Mouse (Mus musculus): Measurements from ENCODE around the gene Grid2. TPM values are rescaled to one million over a fixed set of nuclear protein-coding genes. Genes with fewer than 3 reads are reported as not detected.

The Grid2 gene
- polyA plus RNA-seq, 1 experiment from 2014 or later = 0.90 TPM

DNA sequence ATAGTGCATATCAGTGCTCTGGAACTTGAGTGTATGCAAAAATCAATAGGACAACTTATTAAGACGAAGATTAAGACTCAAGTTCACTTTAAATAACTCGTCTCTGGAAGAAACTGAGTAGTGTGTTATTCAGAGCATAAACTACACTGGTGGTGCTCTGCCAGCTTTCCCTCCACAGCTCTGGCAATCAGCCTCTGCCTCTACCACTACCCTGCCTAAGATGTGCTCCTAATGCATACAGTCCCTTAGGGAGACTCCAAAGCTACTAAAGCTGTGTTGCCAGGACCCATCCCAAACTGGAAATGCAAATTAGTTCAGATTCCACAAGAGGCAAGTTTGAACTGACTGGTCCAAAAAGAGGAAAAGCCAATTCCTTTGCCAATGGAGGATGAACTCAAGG, 1224.9 kb downstream of the Grid2 start:
- ATAC-seq (replicated peaks; ENCODE audit: low FRiP score) = no peak
- H3K4me1 ChIP-seq (replicated peaks; ENCODE audit: control insufficient read depth, insufficient read depth, low read length) = no peaks in the 10 kb centered on the region
- no peaks in the 10 kb centered on the region for H3K27me3 ChIP-seq (ENCODE audit: control insufficient read depth, insufficient read depth, low read length)
- no peaks in the 10 kb centered on the region for H3K9me3 ChIP-seq (ENCODE audit: control insufficient read depth, low read length)
- no peak overlapping the region for H3K9ac ChIP-seq (ENCODE audit: low read length)
- no peak overlapping the region for H3K4me3 ChIP-seq (ENCODE audit: low read depth, low read length)
- no peak overlapping the region for H3K27ac ChIP-seq (ENCODE audit: low read depth, low read length)
- no peak overlapping the region for H3K4me2 ChIP-seq (ENCODE audit: low read depth, low read length, severe bottlenecking)
- H3K36me3 ChIP-seq (ENCODE audit: control insufficient read depth, insufficient read depth, low read length) = no peaks in the 10 kb centered on the region
- WGBS = 77% methylated on average over 2 of the region's 2 CpGs
- DNase-seq (ENCODE audit: low spot score) = no peak

DNA sequence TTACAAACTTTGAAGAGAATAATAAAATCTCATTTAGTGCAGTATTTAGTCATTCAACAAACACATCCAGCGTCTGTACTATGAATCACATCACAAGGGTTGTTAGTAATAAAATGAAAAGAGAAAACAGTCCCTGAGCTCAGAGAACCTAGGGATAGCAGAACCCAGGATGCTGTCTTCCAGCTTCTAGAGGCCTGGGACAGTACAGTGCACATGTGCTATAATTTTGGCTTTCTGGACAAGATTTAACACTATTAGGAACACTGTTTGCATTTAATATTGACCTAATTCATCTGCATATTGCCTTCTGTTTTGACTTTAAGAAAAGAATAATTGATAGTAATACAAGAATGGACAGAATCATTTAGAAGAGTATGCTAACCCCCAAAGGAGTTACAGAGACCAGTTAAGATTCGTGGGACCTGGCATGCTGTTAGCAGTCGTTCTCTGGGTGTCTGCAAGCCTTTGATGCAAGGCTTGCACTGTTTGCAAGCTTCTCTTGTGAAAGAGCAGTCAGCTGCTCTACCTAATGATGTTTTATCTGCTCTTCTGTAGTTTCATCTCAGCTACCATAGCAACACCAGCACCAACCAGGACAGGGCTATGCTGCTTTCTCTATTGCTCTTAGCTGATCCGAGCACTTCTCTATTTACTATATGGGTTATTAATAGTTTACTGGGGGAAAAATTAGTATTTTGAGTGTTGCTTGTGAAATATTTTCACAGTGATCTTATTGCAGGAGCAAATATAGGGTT, 1234.8 kb downstream of the Grid2 start:
- ATAC-seq (replicated peaks; ENCODE audit: low FRiP score) (no peak), DNase-seq (ENCODE audit: low spot score) (no peak)
- H3K4me2 ChIP-seq (ENCODE audit: low read depth, low read length, severe bottlenecking) = no peak overlapping the region
- H3K4me1 ChIP-seq (replicated peaks; ENCODE audit: control insufficient read depth, insufficient read depth, low read length) = no peaks in the 10 kb centered on the region
- no peaks in the 10 kb centered on the region for H3K27me3 ChIP-seq (ENCODE audit: control insufficient read depth, insufficient read depth, low read length)
- no peak overlapping the region for H3K4me3 ChIP-seq (ENCODE audit: low read depth, low read length)
- 72% methylated on average over 4 of the region's 4 CpGs for WGBS
- no peak overlapping the region for H3K27ac ChIP-seq (ENCODE audit: low read depth, low read length)
- no peaks in the 10 kb centered on the region for H3K36me3 ChIP-seq (ENCODE audit: control insufficient read depth, insufficient read depth, low read length)
- H3K9me3 ChIP-seq (ENCODE audit: control insufficient read depth, low read length) = no peaks in the 10 kb centered on the region
- H3K9ac ChIP-seq (ENCODE audit: low read length) = no peak overlapping the region

DNA sequence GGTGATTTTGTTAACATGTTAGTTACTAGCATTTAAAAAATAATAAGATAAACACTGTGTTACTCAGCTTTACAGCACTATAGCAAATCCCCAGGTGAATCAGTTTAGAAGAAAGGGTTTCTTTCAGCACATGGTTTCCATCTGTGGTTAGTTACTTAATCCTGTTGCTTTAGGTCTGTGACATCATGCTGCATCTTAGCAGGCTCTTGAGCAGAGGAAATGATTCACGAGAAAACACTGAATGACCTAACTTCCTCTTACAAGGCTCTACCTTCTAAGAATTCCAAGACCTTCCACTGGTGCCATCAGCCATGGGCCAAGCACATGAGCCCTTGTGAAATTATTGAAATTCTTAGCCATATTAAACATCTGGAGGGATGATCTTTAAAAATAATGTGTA, 1248.7 kb downstream of the Grid2 start:
- H3K4me3 ChIP-seq (ENCODE audit: low read depth, low read length) = no peak overlapping the region
- no peaks in the 10 kb centered on the region for H3K9me3 ChIP-seq (ENCODE audit: control insufficient read depth, low read length)
- no peak overlapping the region for H3K4me2 ChIP-seq (ENCODE audit: low read depth, low read length, severe bottlenecking)
- WGBS = 76% methylated on average over 1 of the region's 1 CpGs
- DNase-seq (ENCODE audit: low spot score) (no peak), ATAC-seq (replicated peaks; ENCODE audit: low FRiP score) (no peak)
- no peaks in the 10 kb centered on the region for H3K36me3 ChIP-seq (ENCODE audit: control insufficient read depth, insufficient read depth, low read length)
- H3K4me1 ChIP-seq (replicated peaks; ENCODE audit: control insufficient read depth, insufficient read depth, low read length) = no peaks in the 10 kb centered on the region
- no peaks in the 10 kb centered on the region for H3K27me3 ChIP-seq (ENCODE audit: control insufficient read depth, insufficient read depth, low read length)
- no peak overlapping the region for H3K9ac ChIP-seq (ENCODE audit: low read length)
- H3K27ac ChIP-seq (ENCODE audit: low read depth, low read length) = no peak overlapping the region

DNA sequence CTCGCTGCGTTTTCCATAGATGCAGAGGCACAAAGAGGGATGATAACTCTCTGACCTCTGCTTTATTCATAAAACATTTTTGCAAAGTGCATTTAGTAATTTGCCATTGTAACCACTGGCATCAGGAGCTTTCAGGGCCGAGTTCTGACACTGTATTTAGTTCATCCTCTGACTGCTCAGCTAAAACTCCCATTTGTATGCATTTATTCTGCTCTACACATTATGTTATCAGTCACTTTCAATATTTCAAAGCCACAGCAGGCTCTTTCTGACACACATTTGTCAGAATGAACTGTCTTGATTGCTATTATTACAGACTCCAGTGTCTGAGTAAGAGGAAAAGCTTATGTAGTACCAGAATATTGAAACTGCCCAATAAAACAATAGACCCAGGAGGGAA, 1286.5 kb downstream of the Grid2 start:
- Histone ChIP-seq H3K4me2 (ENCODE audit: low read depth, low read length, severe bottlenecking) (no peak overlapping the region), H3K9ac (ENCODE audit: low read length) (no peak overlapping the region), H3K4me1 (replicated peaks; ENCODE audit: control insufficient read depth, insufficient read depth, low read length) (no peaks in the 10 kb centered on the region), H3K27ac (ENCODE audit: low read depth, low read length) (no peak overlapping the region), H3K4me3 (ENCODE audit: low read depth, low read length) (no peak overlapping the region), H3K27me3 (ENCODE audit: control insufficient read depth, insufficient read depth, low read length) (no peaks in the 10 kb centered on the region), H3K9me3 (ENCODE audit: control insufficient read depth, low read length) (no peaks in the 10 kb centered on the region), H3K36me3 (ENCODE audit: control insufficient read depth, insufficient read depth, low read length) (no peaks in the 10 kb centered on the region)
- WGBS = 74% methylated on average over 3 of the region's 3 CpGs
- ATAC-seq (replicated peaks; ENCODE audit: low FRiP score) = no peak
- DNase-seq (ENCODE audit: low spot score) = no peak

DNA sequence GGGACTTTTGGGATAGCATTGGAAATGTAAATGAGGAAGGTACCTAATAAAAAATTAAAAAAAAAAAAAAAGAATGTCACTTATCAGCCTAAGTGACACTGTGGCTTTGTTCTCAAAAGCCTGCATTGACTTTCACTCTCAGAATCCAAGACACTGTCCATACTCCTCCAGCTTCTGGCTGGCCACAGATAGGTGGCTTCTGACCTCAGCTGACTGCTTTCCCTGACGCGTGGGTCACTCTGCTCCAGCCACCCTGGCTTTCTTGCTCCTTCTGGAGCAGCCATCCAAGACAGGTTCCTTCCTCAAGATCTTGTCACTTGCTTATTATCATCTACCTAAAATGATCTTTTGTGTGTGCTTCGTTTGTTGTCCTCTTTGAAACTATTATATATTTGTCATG, 1298.0 kb downstream of the Grid2 start:
- H3K36me3 ChIP-seq (ENCODE audit: control insufficient read depth, insufficient read depth, low read length) = no peaks in the 10 kb centered on the region
- DNase-seq (ENCODE audit: low spot score) (no peak), ATAC-seq (replicated peaks; ENCODE audit: low FRiP score) (no peak)
- 83% methylated on average over 3 of the region's 3 CpGs for WGBS
- H3K9ac ChIP-seq (ENCODE audit: low read length) = no peak overlapping the region
- H3K4me1 ChIP-seq (replicated peaks; ENCODE audit: control insufficient read depth, insufficient read depth, low read length) = no peaks in the 10 kb centered on the region
- H3K27me3 ChIP-seq (ENCODE audit: control insufficient read depth, insufficient read depth, low read length) = no peaks in the 10 kb centered on the region
- H3K4me2 ChIP-seq (ENCODE audit: low read depth, low read length, severe bottlenecking) = no peak overlapping the region
- no peaks in the 10 kb centered on the region for H3K9me3 ChIP-seq (ENCODE audit: control insufficient read depth, low read length)
- H3K27ac ChIP-seq (ENCODE audit: low read depth, low read length) = no peak overlapping the region
- no peak overlapping the region for H3K4me3 ChIP-seq (ENCODE audit: low read depth, low read length)

DNA sequence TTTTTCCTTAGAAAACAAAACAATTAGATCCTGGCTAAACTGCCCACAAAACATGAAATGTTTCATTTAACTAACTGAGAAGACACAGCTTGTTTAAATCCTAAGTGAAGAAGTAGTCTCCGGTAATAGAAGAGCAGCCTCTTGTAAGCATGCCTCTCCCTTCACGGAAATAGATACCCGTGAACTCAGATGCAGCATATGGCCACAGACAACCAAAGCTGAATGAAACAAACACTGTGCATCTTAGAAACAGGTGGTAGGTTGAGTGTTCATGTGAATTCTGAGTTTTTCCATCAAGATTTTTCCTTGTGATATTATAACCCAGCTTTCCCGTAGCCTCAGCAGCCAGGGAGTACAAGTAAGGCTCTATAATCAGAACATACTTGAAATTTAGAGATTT, 1299.5 kb downstream of the Grid2 start:
- Histone ChIP-seq H3K27me3 (ENCODE audit: control insufficient read depth, insufficient read depth, low read length) (no peaks in the 10 kb centered on the region), H3K9me3 (ENCODE audit: control insufficient read depth, low read length) (no peaks in the 10 kb centered on the region), H3K4me1 (replicated peaks; ENCODE audit: control insufficient read depth, insufficient read depth, low read length) (no peaks in the 10 kb centered on the region), H3K4me2 (ENCODE audit: low read depth, low read length, severe bottlenecking) (no peak overlapping the region), H3K36me3 (ENCODE audit: control insufficient read depth, insufficient read depth, low read length) (no peaks in the 10 kb centered on the region), H3K27ac (ENCODE audit: low read depth, low read length) (no peak overlapping the region), H3K9ac (ENCODE audit: low read length) (no peak overlapping the region), H3K4me3 (ENCODE audit: low read depth, low read length) (no peak overlapping the region)
- ATAC-seq (replicated peaks; ENCODE audit: low FRiP score) (no peak), DNase-seq (ENCODE audit: low spot score) (no peak)
- WGBS = 86% methylated on average over 4 of the region's 4 CpGs

DNA sequence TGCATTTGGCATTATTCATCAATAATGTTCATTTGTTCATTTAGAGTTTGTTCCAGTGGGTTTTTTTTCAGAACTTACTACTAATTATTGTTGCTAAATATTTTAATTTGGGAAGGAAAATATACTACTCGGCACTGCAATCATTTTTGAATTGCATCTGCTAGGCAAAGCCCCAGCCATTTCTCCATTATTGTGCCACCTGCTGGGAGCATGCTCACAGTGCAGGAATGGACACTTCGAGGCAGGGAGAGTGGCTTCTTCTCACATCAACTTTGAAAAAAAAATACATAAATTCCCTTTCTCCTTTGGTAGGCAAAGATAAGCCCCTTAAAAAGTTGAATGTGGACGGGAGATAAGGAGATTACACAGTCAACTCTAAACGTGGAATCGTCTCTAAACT, 1312.9 kb downstream of the Grid2 start:
- no peak overlapping the region for H3K27ac ChIP-seq (ENCODE audit: low read depth, low read length)
- H3K4me3 ChIP-seq (ENCODE audit: low read depth, low read length) = no peak overlapping the region
- no peaks in the 10 kb centered on the region for H3K27me3 ChIP-seq (ENCODE audit: control insufficient read depth, insufficient read depth, low read length)
- no peak overlapping the region for H3K9ac ChIP-seq (ENCODE audit: low read length)
- no peaks in the 10 kb centered on the region for H3K4me1 ChIP-seq (replicated peaks; ENCODE audit: control insufficient read depth, insufficient read depth, low read length)
- H3K4me2 ChIP-seq (ENCODE audit: low read depth, low read length, severe bottlenecking) = no peak overlapping the region
- no peak for ATAC-seq (replicated peaks; ENCODE audit: low FRiP score)
- DNase-seq (ENCODE audit: low spot score) = no peak
- H3K36me3 ChIP-seq (ENCODE audit: control insufficient read depth, insufficient read depth, low read length) = no peaks in the 10 kb centered on the region
- 78% methylated on average over 5 of the region's 5 CpGs for WGBS
- H3K9me3 ChIP-seq (ENCODE audit: control insufficient read depth, low read length) = no peaks in the 10 kb centered on the region

DNA sequence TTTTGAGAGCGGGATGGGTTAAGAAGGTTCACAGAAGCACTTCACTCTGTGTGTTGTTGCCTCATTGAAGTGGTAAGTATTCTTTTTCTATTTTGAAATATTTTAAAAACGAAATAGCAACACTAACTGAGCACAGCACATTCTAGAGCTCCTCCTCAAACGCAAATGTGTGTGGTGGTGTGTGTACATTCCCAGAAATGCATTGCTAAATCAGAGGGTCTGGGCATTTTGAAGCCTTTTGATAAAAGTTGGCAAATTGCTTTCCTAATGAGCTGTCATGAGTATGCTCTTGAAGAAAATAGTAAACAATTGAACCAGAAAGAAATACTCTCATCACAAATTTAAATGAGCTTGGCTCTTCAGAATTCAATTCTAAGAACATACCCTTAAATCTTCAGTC, 1325.7 kb downstream of the Grid2 start:
- no peaks in the 10 kb centered on the region for H3K36me3 ChIP-seq (ENCODE audit: control insufficient read depth, insufficient read depth, low read length)
- no peaks in the 10 kb centered on the region for H3K9me3 ChIP-seq (ENCODE audit: control insufficient read depth, low read length)
- H3K4me3 ChIP-seq (ENCODE audit: low read depth, low read length) = no peak overlapping the region
- no peaks in the 10 kb centered on the region for H3K4me1 ChIP-seq (replicated peaks; ENCODE audit: control insufficient read depth, insufficient read depth, low read length)
- no peaks in the 10 kb centered on the region for H3K27me3 ChIP-seq (ENCODE audit: control insufficient read depth, insufficient read depth, low read length)
- H3K27ac ChIP-seq (ENCODE audit: low read depth, low read length) = no peak overlapping the region
- H3K4me2 ChIP-seq (ENCODE audit: low read depth, low read length, severe bottlenecking) = no peak overlapping the region
- 73% methylated on average over 3 of the region's 3 CpGs for WGBS
- DNase-seq (ENCODE audit: low spot score) (no peak), ATAC-seq (replicated peaks; ENCODE audit: low FRiP score) (no peak)
- no peak overlapping the region for H3K9ac ChIP-seq (ENCODE audit: low read length)

DNA sequence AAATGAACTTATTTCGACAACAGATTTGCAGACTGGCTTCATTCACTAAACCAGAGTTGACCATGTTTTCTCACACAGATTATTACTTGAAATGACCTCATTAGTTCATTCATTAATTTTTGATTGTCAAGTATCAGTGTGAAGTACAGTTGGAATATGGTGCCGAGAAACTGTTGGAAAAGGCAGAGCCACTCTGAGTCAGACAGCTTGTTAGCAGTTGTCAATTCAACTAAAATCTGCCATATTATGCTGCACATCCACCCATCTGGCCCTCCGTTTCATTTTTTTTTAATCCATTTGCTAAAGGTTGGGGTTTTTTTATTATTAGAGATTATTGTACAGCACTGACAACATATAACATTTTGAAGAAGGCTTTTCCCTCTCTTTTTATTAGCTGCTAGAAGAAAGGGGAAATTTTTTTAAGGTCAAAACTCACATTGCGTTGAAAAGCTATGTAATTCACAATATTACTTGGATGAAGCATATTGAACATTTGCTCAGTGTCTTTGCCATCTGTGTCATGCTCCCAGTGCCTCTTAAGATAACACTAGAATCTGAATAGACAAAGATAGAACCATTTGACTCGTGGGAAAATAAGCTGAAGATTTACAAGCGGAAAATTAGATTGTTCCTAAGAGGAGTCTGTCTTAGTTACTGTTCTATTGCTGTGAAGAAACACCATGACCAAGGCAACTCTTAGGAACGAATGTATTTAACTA, 1333.0 kb downstream of the Grid2 start:
- no peak for ATAC-seq (replicated peaks; ENCODE audit: low FRiP score)
- H3K36me3 ChIP-seq (ENCODE audit: control insufficient read depth, insufficient read depth, low read length) = no peaks in the 10 kb centered on the region
- H3K4me1 ChIP-seq (replicated peaks; ENCODE audit: control insufficient read depth, insufficient read depth, low read length) = no peaks in the 10 kb centered on the region
- H3K4me2 ChIP-seq (ENCODE audit: low read depth, low read length, severe bottlenecking) = no peak overlapping the region
- H3K9me3 ChIP-seq (ENCODE audit: control insufficient read depth, low read length) = no peaks in the 10 kb centered on the region
- H3K27ac ChIP-seq (ENCODE audit: low read depth, low read length) = no peak overlapping the region
- H3K9ac ChIP-seq (ENCODE audit: low read length) = no peak overlapping the region
- no peak for DNase-seq (ENCODE audit: low spot score)
- H3K4me3 ChIP-seq (ENCODE audit: low read depth, low read length) = no peak overlapping the region
- WGBS = 87% methylated on average over 7 of the region's 7 CpGs
- H3K27me3 ChIP-seq (ENCODE audit: control insufficient read depth, insufficient read depth, low read length) = no peaks in the 10 kb centered on the region

All from forebrain, embryonic 11.5 days (tissue).